Mouse (Mus musculus): Measurements from ENCODE around the gene Trim72.
"Not testable (repeated sequence)": the region's sequence is repeated elsewhere in the genome, so short reads cannot be mapped to it uniquely, and the experiment has no call there.

The Trim72 gene

DNA sequence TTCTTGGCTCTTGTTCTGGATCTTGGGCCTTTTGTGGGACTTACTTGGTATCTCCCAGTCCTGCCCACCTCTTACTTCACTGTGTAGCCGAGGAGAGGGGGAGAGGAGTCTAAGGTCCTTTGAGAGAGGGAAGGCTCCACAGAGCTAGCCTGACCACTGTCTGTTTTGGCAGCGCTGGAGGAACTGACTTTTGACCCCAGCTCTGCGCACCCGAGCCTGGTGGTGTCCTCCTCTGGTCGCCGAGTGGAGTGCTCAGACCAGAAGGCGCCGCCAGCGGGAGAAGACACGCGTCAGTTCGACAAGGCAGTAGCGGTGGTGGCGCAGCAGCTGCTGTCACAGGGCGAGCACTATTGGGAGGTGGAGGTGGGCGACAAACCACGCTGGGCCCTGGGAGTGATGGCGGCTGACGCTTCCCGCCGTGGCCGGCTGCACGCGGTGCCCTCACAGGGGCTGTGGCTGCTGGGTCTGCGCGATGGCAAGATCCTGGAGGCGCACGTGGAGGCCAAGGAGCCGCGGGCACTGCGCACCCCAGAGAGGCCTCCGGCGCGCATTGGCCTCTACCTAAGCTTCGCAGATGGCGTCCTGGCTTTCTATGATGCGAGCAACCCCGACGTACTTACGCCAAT lies 6.1 kb downstream of the Trim72 start:
- no peak for DNase-seq (ENCODE audit: low spot score)

DNA sequence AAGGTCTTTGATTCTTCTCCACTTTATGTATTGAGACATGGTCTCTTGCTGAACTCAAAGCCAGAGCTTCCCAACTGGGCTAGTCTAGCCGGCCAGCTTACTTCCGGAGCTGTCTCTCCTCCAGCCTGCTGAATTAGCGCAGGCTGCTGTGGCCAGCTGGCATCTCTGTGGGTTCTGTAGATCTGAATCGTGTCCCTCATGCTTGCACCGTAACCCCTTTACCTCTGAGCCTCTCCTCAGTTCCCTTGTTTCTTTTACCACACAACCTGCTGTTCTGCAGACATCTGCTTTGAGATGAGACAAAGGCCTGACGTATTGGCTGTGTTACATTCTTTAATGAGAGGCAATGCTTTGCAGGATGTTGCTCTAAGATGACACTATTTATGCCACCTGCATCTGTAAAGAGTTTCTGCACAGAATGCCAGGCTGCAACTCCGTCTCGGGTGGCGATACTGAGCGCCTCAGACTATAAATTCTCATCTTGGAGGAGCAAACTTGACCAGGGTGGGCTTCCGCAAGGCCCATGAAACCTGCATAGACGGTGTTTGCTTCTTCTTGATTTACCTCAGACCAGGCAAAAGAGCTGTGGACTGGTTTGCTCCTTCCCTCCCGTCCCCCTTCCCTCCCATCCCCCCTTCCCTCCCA lies 8.5 kb downstream of the Trim72 start:
- no peak for DNase-seq (ENCODE audit: low spot score)

DNA sequence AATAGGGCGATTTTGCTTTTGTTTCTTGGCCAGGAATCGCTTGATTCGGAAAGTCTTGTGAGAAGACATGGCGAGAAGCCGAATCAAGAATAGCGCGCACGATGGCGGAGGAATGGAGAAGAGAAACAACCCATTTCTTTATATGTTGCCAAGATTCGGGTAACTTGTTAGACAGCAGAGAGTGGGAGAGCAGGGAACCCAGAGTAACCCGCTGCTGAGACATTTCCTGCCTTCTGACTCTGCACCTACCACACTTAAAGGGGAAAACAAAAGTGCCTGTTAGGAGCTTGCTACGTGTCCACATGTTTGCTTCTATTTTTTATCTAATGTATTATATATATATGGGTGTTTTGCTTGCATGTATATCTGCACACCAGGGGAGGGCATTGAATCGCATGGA lies 9.4 kb downstream of the Trim72 start:
- DNase-seq (ENCODE audit: low spot score) = no peak

DNA sequence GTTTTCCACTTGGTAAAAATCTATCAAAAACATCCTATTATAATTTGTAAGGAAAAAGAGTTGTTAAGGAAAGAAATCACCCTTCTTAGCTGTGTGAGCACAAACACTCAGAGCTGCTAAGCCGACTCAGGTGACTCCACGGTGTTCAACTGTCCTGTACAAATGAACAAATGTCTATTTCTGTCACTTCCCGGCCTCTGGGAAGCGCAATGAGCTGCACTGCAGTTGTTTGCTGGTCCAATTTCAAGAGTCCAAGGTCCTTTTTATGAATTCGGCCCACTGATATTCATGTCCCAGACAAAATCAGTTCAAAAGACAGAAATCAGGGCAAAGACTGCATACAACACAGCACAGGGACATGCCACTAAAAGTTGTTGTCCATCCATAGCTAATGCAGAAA lies 12.4 kb downstream of the Trim72 start:
- not testable (repeated sequence) for DNase-seq (ENCODE audit: low spot score)

DNA sequence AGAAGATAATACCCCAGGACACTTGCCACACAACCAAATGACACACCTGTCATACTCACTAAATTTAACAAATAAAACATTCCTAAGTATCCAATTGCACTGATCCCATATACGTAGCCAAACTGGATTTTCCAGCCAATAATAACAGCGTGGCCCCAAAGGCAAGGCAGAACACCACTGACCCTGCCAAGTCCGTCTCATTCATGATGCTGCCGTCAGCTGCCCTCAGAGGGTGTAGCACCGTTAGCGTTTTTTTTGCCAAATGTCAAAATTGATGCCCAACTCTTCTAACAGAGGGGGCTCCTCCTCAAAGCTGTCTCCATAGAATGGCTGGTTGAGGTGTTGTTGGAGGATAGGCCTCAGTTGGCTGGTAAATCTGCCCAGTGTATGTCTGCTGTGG lies 12.9 kb downstream of the Trim72 start:
- DNase-seq (ENCODE audit: low spot score) = no peak

DNA sequence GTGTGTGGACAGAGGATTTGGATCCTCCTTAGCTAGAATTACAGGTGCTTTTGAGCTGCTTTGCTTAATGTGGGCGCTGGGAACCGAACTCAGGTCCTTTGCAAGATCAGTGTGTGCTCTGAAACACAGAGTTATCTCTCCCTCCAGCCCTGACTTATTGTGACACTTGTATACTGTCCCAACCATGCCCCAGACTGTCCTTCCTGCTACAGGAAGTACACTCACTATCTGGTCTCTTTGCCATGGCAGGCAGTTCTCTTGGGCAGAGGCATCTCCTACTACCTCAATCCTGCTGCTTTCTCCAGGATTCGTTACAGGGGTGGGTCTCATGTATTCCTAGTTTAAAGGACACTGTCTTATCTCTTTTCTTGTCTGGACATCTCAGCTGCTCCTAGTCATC lies 14.5 kb downstream of the Trim72 start:
- DNase-seq (ENCODE audit: low spot score) = no peak

DNA sequence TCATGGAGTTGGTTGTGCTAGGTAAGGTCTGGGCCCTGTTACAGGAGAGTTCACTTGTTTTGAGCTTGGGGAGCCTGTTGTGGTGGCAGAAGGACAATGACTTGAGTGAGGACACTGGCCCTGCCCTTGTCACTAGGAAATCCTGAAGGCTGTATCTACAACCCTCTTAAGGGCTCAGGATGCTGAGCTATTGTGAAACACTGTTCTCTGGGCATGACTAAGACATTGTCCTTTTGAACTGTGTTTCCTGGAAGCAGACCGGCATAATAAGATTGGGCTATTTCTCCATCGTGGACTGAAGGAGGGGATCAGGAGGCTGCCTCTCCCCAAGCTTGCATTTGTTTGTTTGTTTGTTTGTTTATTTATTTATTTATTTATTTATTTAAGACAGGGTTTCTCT lies 15.4 kb downstream of the Trim72 start:
- DNase-seq (ENCODE audit: low spot score) = no peak

DNA sequence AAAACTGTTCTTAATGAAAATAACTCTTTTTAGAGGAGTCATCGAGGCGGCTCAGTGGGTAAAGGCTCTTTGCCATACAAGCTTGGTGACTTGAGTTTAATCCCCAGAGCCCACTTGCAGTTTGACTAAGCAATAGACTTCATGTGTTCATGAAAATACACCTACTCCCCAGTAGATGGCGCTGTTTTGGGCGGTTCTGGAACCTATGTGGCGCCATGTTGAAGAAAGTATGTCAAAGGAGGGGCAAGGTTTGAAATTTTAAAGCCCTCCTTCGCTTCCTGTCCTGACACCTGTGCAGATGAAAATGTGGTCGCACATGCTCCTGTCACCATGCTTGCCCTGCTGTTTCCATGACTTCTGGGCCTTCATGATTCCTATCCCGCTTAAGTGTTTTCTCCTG lies 19.2 kb downstream of the Trim72 start:
- DNase-seq (ENCODE audit: low spot score) = no peak

DNA sequence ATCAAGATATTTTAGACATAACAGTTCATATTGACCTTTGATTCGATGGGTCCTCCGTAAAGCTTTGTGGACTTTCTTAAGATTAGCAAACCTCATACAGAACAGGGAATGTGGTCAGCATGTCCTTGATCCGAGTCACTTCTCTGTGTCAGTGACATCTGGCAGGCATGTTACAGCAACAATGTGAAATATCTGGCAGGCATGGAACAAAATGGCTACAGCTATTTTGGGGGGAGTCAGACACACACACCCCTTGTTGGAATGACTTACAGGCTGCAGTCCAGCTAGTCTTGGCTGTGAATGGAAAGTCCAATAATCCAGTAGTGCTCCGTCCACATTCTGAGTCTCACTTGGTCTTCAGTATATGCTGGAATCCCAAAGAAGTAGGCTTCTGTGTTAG lies 19.8 kb downstream of the Trim72 start:
- no peak for DNase-seq (ENCODE audit: low spot score)

DNA sequence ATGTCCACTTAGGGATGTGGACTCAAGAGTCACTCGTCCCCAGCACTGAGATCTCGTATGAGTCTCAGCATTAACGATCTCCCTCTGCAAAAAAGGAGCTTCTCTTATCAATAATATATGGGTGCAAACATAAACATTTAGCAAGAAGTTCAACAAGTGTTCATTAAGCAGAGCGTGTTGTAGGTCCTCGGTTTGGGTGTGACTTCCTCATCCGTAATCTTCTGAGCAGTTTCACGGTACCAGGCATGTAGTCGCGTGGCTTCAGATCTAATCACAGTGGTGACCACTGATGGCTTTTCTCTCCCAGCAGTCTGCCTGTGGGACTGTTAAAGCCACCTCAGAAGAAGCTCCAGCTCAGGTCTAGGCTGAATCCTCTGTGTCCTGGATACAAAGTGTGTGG lies 20.6 kb downstream of the Trim72 start:
- DNase-seq (ENCODE audit: low spot score) = no peak

DNA sequence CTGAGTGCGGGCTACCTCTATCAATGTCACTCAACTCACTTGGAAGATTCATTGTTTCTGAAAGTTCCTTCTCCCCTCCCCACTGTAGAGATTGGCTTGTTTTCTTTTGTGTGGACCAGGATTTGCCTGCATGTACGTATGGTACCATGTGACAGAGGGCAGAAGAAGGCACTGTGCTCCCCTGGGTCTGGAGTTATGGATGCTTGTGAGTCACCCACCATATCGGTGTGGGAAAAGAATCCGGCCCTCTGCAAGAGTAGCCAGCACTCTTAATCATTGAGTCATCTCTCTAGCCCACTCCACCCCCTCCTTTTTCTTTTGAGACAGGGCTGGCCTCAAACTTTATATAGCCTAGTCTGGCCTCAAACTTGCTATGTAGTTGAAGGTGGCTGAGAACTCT lies 21.2 kb downstream of the Trim72 start:
- no peak for DNase-seq (ENCODE audit: low spot score)

DNA sequence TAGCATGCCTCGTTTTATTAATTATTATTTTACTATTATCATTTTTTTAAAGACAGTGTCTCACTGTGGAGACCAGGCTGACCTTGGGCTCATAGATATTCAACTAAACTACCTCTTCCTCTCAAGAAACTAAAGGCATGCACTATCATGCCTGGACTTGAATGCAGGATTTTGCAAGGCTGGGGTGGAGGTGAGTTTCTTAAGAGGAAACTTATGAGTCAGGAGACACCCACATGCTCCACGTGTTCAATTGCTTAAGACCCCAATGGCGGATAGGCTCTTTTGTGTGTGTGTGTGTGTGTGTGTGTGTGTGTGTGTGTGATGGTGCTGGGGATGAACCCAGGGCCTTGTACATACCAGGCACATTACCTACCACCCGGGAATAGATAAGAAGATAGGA lies 21.6 kb downstream of the Trim72 start:
- DNase-seq (ENCODE audit: low spot score) = no peak

DNA sequence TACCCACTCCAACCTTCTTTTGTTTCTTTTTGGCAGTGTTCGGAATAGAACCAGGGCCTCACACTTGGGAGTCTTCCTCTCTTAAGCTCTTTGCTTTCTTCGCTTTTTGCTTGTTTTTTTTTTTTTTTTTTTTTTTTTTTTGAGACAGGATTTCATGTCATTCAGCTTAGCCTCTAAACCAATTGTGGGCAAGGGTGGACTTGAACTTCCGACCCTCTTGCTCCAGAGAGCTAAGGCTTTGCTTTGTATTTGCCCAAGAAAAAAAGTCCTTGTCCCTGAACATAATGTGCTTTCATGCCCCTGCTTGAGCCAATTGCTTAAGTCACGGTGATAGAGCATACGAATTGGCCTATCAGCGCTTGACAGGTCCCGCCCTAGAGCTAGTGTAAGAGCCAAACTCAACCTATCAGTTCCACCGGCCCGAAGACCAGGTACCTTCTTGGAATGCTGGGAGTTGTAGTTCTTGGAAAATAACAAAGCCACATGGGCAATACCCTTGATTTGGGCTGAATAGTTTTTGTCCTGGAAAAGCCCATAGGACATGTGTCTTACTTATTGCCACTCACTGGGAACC lies 27.7 kb downstream of the Trim72 start:
- DNase-seq (ENCODE audit: low spot score) = no peak

DNA sequence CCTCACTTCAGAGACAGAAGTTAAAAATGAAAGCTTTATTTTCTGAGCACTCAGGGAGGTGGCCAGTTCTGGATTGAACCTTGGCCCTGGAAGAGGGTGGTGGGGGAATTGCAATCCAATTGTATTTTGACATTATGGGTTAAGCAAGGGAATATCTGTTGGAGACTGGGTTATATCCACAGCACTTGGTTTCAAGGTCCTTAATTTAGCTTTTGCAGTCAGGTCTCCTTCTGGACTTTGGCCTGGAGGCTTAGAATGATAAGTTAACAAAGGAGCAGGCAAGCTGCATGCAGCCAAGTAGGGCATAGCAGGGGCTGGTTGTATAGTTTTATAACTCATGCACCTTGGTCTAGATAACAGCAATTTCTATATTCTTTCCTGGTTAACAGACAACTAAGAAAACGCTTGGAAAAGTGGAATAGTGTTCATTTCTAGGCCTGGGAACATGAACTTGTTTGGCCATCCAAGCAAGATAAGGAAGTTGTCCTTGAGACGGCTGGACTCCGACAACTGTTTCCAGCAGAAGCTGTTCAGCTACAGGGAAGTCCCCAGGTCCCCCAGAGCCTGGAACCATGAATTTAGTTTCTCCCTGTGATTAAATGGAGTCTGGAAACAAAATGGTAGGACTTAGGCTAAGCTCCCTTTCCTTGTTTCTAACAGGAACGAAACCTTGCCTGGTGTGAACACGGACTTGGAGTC lies 28.7 kb downstream of the Trim72 start:
- DNase-seq (ENCODE audit: low spot score) = no peak

DNA sequence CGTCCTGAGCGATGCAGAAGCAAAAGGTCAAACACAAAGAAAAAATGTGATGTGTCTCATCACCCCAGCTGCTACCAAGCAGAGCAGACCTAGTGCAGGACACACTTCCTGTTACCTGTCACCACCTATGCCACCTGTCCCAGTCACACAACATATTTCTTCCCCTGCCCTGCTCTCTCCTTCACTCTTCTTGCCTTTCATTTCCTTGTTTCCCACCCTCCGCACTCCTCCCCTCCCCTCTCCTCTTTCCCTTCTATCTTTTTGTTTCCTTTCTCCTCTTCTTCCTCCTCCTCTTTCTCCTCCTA lies 29.2 kb downstream of the Trim72 start:
- DNase-seq (ENCODE audit: low spot score) = no peak

DNA sequence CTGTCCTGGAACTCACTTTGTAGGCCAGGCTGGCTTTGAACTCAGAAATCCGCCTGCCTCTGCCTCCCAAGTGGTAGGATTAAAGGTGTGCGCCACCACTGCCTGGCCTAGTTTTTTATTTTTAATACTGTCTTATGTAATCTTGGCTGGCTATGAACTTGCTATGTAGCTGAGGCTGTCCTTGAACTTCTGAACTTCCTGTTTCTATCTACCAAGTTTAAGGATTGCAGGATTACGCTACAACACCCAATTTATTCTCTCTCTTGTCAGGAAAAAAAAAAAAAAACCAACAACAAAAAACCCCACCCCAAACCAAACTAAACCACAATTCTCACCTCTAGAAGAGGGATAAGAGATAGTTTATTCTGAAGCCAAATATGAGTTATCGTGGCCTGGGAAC lies 29.9 kb downstream of the Trim72 start:
- DNase-seq (ENCODE audit: low spot score) = no peak

DNA sequence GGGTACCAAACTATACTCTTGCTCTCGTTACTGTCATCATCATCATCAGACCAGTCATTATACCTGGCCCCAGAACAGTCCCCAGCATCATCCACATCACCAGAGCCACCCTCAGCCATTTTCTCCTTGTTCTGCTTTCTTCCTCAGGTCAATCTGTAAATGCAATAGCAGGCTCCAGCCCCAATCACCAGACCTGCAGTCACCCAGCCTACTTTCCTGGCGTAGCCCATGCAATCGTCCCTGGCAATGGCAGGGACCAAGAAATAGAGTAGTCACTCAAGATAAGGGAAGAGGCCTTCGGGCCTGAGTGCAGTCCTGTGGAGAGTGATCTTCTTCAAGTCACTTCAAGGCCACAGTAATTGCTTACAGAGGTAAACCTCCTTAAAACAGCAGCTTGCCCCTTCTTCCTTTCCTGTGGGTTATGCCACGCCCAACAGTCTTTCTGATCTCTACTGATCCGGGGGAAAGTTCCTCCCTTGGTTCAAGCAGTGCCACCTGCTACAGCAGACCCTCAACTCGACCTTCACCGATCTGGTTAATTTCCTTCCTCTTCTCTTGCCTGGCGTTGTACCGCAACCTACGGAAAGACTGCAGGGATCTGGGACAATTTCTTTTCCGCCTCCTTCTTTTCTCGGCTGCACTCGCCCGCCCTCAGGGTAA lies 38.5 kb downstream of the Trim72 start:
- not testable (repeated sequence) for DNase-seq (ENCODE audit: low spot score)

DNA sequence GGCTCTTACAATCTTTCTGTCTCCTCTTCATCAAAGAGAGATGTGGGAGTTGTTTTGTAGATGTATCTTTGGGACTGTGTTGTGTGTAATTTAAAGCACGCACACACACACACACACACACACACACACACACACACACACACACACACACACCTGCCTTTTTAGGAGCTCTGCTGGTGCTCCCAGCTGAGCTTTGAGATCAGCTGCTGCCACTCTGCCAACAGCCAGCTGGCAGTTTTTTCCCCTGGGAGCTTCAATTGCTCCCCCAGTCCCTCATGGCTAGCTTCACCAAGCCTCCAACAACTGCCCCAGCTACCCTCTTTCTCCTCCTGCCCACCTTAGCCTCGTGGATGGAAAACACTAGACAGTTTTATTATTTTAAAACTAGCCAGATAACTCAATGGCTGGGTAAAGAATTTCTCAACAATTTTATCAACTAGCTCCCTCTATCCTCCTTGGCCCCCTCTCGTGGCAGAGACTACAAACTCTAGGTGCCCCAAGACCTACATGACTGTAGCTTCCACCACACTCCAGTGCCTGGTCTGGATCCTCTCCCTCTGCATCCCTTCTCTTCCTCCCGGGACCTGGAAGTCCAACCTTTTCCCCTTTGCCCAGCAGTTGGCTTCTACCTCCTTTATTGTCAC lies 40.5 kb downstream of the Trim72 start:
- DNase-seq (ENCODE audit: low spot score) = no peak

DNA sequence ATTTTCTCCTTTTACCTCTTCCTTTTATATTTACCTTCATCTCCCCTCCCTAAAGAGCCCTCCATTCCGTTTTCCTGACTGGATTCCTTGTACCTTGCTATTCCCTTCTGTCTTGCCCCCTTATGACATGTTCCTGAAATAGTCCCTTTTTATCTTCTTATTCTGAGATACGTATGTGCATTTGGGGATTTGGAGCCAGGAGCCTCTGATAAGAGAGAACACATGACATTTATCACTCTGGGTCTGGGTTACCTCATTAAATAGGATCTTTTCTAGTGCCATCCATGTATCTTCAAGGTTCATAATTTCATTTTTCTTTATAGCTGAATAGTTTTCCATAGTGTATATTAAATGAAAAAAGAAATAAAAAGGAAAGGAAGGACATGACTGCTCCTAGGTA lies 41.9 kb downstream of the Trim72 start:
- no peak for DNase-seq (ENCODE audit: low spot score)

DNA sequence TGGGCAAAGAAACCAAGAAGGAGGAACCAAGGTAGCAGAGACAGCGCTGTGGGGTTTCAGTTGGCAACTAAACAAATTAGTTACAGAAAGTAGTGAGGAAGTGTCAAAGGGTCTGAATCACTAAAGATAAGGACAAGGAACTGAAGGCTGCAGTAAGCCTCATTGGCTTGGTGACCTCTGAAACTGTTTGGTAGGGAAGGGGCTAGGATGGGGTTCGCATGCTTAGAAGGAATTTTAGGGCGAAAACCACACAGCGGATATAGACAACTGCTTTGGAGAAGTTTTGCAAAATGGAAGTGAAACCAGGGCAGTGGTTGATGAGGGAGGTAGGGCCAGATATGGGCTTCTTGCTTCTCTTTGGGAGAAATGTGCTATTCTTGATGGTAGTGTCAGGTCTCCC lies 45.1 kb downstream of the Trim72 start:
- DNase-seq (ENCODE audit: low spot score) = no peak

DNA sequence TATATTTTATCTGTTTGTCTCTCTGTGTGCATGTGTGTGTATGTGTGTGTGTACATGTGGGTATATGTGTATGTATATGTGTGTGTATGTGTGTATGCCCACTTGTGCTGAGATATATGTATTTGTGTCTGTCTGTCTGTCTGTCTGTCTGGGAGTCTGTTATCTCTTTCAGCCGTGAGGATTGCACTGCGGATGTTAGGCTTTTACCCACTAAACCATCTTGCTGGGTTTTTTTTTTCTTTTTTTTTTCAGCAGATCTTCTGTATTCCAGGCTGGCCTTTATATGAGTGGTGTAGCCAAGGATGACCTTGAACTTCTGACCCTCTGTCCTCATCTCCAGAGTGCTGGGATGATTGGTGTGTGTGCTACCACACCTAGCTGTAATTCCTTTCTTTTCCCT lies 45.5 kb downstream of the Trim72 start:
- no peak for DNase-seq (ENCODE audit: low spot score)

DNA sequence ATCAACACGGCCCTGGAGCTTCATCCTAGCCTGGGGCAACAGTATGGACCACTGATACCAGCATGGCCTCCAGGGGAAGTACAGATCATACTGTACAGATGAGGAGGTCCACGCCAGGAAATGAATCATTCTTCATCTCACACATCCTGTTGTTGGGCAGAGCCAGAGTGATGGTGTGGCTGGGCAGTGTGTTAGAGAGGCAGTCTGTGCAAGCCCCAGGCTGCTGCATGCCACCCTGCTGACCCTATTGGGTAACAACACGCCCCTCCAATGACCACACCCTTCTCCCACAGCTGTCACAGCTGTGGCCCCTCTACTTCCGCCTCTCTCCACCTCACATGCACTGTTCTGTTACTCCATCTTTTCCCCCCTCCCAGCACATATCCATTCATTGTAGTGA lies 47.0 kb downstream of the Trim72 start:
- DNase-seq (ENCODE audit: low spot score) = no peak

DNA sequence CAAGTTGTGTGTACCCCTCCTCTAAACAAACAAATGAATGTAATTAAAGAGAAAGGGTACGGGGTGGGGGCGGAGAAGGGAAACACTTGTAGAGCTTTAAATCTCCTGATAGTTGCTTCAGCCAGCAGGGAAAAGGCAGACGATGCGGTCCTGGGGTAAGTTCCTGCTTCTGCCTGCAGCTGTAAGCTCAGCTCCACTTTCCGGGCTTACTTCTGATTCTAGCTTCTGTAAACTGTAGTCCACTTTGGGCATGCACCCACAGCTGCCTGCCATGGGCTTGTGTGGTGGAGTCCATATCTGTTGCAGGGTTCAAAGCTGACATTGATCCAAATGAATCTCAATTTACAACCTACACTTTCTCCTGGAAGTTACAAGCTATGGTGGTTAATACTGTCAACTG lies 49.3 kb downstream of the Trim72 start:
- DNase-seq (ENCODE audit: low spot score) = no peak
